Mouse (Mus musculus) midbrain, embryonic 11.5 days (tissue): Measurements from ENCODE around the gene Ank2. TPM values are rescaled to one million over a fixed set of nuclear protein-coding genes. Genes with fewer than 3 reads are reported as not detected.
"Not testable (repeated sequence)": the region's sequence is repeated elsewhere in the genome, so short reads cannot be mapped to it uniquely, and the experiment has no call there.

Source experiments
- ATAC-seq: fragments of 200-750 bp; cut with Nextera tagmentation; 2 replicates; pipeline ENCODE4 v1.8.0; 2017; ENCODE audit warnings: moderate TSS enrichment, moderate library complexity; ENCODE audit not compliant: low FRiP score
- DNase-seq: peaks from one replicate; pipeline ENCODE4 v3.0.0; 2015; ENCODE audit warnings: low spot score; ENCODE audit errors: missing footprints
- H3K27ac ChIP-seq: fragments of 300-500 bp; sonication (generic); 2 replicates; pipeline ENCODE4 v1.5.1; 2014; ENCODE audit warnings: low read depth, low read length
- H3K27me3 ChIP-seq: fragments of 300-500 bp; sonication (generic); 2 replicates; pipeline ENCODE4 v1.6.1; 2014; ENCODE audit warnings: mild to moderate bottlenecking, low read length, moderate library complexity, mixed read lengths; ENCODE audit not compliant: control insufficient read depth, insufficient read depth
- H3K36me3 ChIP-seq: fragments of 300-500 bp; sonication (generic); 2 replicates; pipeline ENCODE4 v1.6.1; 2014; ENCODE audit warnings: mild to moderate bottlenecking, low read length, moderate library complexity, mixed read lengths; ENCODE audit not compliant: control insufficient read depth, insufficient read depth
- H3K4me1 ChIP-seq: fragments of 300-500 bp; sonication (generic); 2 replicates; pipeline ENCODE4 v1.6.1; 2014; ENCODE audit warnings: low read length; ENCODE audit not compliant: control insufficient read depth, insufficient read depth
- H3K4me2 ChIP-seq: fragments of 300-500 bp; sonication (generic); 2 replicates; pipeline ENCODE4 v1.6.1; 2014; ENCODE audit warnings: mild to moderate bottlenecking, moderate library complexity
- H3K4me3 ChIP-seq: fragments of 300-500 bp; sonication (generic); 2 replicates; pipeline ENCODE4 v1.5.1; 2014; ENCODE audit warnings: low read depth, low read length
- H3K9ac ChIP-seq: fragments of 300-500 bp; sonication (generic); 2 replicates; pipeline ENCODE4 v1.6.1; 2014; ENCODE audit warnings: low read length
- H3K9me3 ChIP-seq: fragments of 300-500 bp; sonication (generic); 2 replicates; pipeline ENCODE4 v1.6.1; 2016; ENCODE audit warnings: low read length; ENCODE audit not compliant: control insufficient read depth
- WGBS: fragments of 180-500 bp; shearing (Covaris S2); extraction: QIAGEN DNeasy Blood & Tissue Kit; methylation state at CpG from one replicate; pipeline ENCODE4 v1.1.7; 2014; 5-methylcytosine and 5-hydroxymethylcytosine counted together
- polyA plus RNA-seq: library from polyadenylated mRNA; unstranded; fragments of >200 nt; fragmentation: Nextera tagmentation; extraction: Ambion mirVana; gene quantifications from 2 replicates; pipeline ENCODE4 v1.2.1, GENCODE M21; 2014

The Ank2 gene
- polyA plus RNA-seq, 1 experiment from 2014 or later = 66.6 TPM

DNA sequence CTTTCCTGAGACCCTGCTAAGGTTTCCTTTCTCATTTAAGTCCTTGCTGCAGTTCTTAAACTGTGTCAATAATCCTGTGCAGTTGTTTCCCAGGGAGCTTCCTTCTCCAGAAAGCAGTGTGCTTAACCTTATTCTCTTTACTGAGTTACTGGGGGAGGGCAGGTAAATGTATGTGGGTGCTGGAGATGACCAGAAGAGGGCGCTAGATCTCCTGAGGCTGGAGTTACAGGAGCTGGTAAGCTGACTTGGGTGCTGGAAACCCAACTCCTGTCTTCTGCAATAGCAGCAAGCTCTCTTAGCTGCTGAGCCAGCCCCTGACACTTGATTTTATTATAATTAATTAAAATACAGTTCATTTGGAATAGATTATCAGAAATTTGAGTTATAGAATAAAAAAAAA is 84.7 kb downstream of the Ank2 start:
- Histone ChIP-seq H3K4me3 (no peak overlapping the region), H3K4me1 (no peaks in the 10 kb centered on the region), H3K4me2 (no peak overlapping the region), H3K9ac (no peak overlapping the region), H3K27me3 (no peaks in the 10 kb centered on the region), H3K36me3 (no peaks in the 10 kb centered on the region), H3K9me3 (no peaks in the 10 kb centered on the region; the same call in 1 of the 2 replicates), H3K27ac (no peak overlapping the region)
- ATAC-seq (no peak), DNase-seq (no peak)
- WGBS = 33% methylated on average over 1 of the region's 1 CpGs

DNA sequence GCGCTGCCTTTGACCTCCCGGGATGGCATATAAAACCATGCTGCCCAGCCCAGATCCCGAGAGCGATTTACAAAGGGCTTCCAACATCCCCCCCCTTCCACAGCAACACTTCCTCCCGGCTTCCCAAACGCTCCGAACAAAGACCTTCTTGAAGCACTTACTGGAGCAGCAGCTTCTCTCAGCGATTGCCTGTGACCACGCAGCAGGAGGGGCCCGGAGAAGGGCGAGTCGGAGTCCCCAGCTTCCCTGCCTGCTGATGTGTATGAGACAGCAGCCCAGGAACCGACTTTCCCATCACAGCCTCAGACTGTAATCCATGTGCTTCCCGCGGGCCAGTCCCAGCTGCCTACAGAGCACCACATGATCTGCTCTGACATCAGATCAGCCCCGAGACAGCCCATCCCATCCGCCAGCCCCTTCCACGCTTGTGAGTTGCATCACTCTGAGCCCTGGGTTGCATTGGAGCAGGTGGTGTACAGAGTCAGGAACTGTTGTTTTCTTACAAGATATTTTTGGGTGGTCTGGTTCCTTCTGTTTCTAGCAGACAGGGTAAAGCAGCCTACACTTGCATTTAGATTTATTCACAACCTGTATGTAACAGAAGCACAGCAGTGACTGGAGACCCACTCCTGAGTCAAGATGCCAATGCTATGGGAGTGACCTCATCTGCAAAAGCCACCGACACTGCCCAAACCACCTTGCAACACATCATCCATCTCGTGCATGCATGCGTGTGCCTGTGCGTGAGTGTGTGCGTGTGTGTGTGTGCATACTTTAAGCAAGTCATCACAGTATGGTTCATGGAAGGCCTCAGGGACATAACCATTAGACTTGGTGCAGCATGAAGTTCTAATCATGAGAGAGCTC is 90.2 kb downstream of the Ank2 start:
- peak overlapping the region; percentile 69 for H3K4me2 ChIP-seq
- no peaks in the 10 kb centered on the region for H3K27me3 ChIP-seq
- H3K9ac ChIP-seq = peak overlapping the region; percentile 61
- H3K4me3 ChIP-seq = peak overlapping the region; percentile 48
- H3K9me3 ChIP-seq = no peaks in the 10 kb centered on the region
- H3K36me3 ChIP-seq = no peaks in the 10 kb centered on the region
- H3K4me1 ChIP-seq = peaks cover 15% of the 10 kb centered on the region
- H3K27ac ChIP-seq = peak overlapping the region; percentile 90
- 18% methylated on average over 23 of the region's 23 CpGs for WGBS
- DNase-seq = peak; percentile 96
- peak; percentile 97 for ATAC-seq

DNA sequence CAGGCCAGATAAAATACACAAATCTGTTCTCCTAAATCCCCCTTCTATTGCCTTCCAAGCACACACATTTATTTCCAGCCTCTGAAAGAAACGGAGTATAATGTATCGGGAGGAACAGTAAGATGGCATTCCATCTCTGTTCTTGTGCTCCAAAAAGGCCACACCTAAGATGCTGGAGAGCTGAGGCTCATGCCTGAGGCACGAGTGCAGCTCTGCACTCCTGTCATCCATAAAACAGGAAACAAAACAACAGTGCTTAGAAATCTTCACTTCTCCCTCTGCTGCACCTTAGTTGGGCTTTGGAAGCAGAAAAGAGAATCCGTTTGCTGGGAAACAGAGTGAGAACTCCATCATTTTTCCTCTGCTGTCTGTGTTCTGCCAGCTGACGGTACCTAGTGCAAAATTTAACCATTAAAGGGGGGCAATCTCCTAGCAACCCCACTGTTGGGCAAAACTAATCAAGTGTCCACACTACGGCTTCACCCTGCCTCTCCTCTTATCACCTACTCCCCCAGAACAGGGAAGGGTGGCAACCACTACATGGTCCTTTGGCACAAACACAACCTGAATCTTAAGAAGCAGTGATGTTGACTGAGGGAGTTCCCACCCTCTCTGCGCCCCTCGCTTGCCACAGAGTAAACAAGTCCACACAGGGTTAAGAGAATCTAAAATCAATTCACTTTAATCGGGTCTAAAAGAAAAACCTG is 91.1 kb downstream of the Ank2 start:
- Histone ChIP-seq H3K36me3 (no peaks in the 10 kb centered on the region), H3K4me2 (peak overlapping the region; percentile 69), H3K9ac (peak overlapping the region; percentile 61), H3K4me3 (peak overlapping the region; percentile 48), H3K27ac (peak overlapping the region; percentile 90), H3K9me3 (no peaks in the 10 kb centered on the region), H3K27me3 (no peaks in the 10 kb centered on the region), H3K4me1 (peaks cover 15% of the 10 kb centered on the region)
- peak; percentile 92 for DNase-seq
- ATAC-seq = peak; percentile 28; the same call in 1 of the 2 replicates
- 13% methylated on average over 9 of the region's 9 CpGs for WGBS

DNA sequence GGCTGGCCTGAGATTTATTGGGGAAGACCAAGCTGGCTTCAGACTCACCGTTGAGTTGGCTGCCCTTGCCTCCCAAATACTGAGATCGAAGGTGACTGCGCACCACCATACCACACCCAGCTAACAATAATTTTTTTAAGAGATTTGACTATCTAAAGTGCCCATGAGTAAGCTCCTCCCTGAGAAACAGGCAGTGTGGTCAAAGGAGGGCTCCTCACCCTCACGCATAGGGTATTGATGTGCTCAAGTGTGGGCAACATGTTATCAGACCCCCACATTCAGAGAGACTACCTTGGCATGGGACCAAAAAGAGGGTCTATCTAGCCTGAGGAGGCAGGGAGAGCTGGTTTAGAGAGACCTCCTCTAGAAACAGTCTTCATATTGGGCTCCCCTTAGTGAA is 92.3 kb downstream of the Ank2 start:
- H3K4me1 ChIP-seq = peaks cover 15% of the 10 kb centered on the region
- H3K36me3 ChIP-seq = no peaks in the 10 kb centered on the region
- H3K27me3 ChIP-seq = no peaks in the 10 kb centered on the region
- DNase-seq (no peak), ATAC-seq (no peak)
- no peak overlapping the region for H3K9ac ChIP-seq
- no peak overlapping the region for H3K4me3 ChIP-seq
- 0 out of 2 replicates have a peak overlapping the region, but pooled peaks have one; percentile 4 for H3K4me2 ChIP-seq
- H3K27ac ChIP-seq = no peak overlapping the region
- H3K9me3 ChIP-seq = no peaks in the 10 kb centered on the region
- 92% methylated on average over 4 of the region's 4 CpGs for WGBS

DNA sequence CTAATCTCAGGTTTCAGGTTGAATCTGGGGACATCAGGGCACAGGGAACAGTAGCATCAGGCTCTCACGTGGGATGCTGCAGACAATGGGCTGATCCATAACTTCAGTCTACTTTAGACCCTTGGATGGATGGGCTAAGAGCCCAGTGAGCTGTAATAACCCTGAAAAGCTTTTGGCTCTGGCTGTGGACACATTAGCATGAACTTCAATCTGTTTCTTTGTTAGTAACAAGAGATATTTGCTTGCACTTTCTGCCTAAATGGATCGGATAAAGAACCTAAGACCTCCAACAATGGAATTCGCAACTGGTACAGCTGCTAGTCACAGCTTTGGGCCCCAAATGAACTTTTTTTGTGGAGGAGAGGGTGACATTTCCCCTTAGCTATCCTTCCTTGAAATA is 94.8 kb downstream of the Ank2 start:
- no peaks in the 10 kb centered on the region for H3K9me3 ChIP-seq
- no peak overlapping the region for H3K4me2 ChIP-seq
- DNase-seq (no peak), ATAC-seq (no peak)
- WGBS = 38% methylated on average over 3 of the region's 3 CpGs
- no peaks in the 10 kb centered on the region for H3K27me3 ChIP-seq
- no peaks in the 10 kb centered on the region for H3K36me3 ChIP-seq
- H3K9ac ChIP-seq = no peak overlapping the region
- H3K4me1 ChIP-seq = peaks cover 15% of the 10 kb centered on the region
- no peak overlapping the region for H3K4me3 ChIP-seq
- no peak overlapping the region for H3K27ac ChIP-seq

DNA sequence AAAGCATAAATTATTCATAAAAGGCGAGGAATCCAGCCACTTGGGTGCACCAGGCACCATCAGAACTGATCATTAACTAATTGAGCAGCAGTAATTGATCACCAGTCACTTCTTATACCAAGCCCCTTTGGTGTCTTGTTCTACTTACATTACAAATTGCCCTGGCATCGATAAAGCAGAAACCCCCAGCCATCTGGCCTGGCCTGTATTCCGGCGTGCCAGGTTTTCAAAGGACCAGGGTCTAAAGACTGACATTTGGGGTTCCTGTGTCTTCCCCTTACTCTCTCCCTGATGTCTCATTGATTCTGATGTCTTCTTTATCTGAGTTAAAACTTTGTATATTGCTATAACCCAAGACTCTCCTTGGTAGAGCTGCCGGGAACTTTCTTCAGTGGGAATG is 98.2 kb downstream of the Ank2 start:
- no peak for ATAC-seq

DNA sequence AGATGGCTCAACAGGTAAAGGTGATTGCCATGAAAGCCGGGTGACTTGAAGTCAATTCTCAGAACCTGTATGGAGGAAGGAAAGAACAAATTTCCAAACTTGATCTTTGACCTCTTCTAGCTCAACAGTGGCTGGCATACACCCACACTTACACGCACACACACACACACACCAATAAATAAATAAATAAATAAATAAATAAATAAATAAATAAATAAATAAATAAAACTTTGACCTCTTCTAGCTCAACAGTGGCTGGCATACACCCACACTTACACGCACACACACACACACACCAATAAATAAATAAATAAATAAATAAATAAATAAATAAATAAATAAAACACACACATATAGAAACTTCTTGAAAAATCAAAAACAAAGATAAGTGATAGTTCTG is 98.7 kb downstream of the Ank2 start:
- H3K4me3 ChIP-seq, H3K9ac ChIP-seq, H3K36me3 ChIP-seq, H3K4me1 ChIP-seq, H3K27me3 ChIP-seq, H3K9me3 ChIP-seq, H3K27ac ChIP-seq, H3K4me2 ChIP-seq, DNase-seq: not testable (repeated sequence)
- 89% methylated on average over 3 of the region's 3 CpGs for WGBS
- 0 out of 2 replicates have a peak, but pooled peaks have one; percentile 38 for ATAC-seq

More for the DNA sequence above, 98.2 kb downstream of the Ank2 start:
- peaks cover 8% of the 10 kb centered on the region; the same call in 1 of the 2 replicates for H3K4me1 ChIP-seq
- H3K27ac ChIP-seq = no peak overlapping the region
- H3K9me3 ChIP-seq = no peaks in the 10 kb centered on the region; the same call in 1 of the 2 replicates
- no peak overlapping the region for H3K4me2 ChIP-seq
- 92% methylated on average over 5 of the region's 5 CpGs for WGBS
- DNase-seq = no peak
- H3K4me3 ChIP-seq = no peak overlapping the region
- H3K36me3 ChIP-seq = no peaks in the 10 kb centered on the region
- no peaks in the 10 kb centered on the region for H3K27me3 ChIP-seq
- H3K9ac ChIP-seq = no peak overlapping the region

DNA sequence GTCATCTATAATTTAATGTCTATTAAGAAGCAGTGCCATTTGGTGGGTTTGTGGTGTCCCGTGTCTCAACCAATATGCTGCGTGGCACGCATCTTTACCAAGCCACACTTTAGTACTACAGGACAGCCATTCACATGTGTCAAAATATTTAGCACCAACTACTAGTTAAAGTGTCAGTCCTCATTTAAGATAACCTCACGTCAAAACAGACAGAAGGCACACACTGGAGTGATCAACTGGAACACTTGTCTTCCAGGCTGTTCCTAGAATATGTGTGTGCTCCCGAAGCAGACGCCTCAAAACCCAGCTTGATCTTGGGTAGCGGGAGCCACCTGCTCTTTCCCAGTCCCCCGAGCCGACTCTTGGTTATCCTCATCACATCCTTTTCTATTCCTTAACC is 101.4 kb downstream of the Ank2 start:
- 95% methylated on average over 9 of the region's 9 CpGs for WGBS
- H3K9ac ChIP-seq = no peak overlapping the region
- H3K4me2 ChIP-seq = no peak overlapping the region
- no peaks in the 10 kb centered on the region for H3K36me3 ChIP-seq
- ATAC-seq = no peak
- no peaks in the 10 kb centered on the region for H3K27me3 ChIP-seq
- no peaks in the 10 kb centered on the region; the same call in 1 of the 2 replicates for H3K9me3 ChIP-seq
- no peak overlapping the region for H3K4me3 ChIP-seq
- H3K4me1 ChIP-seq = no peaks in the 10 kb centered on the region
- H3K27ac ChIP-seq = no peak overlapping the region
- DNase-seq = no peak

DNA sequence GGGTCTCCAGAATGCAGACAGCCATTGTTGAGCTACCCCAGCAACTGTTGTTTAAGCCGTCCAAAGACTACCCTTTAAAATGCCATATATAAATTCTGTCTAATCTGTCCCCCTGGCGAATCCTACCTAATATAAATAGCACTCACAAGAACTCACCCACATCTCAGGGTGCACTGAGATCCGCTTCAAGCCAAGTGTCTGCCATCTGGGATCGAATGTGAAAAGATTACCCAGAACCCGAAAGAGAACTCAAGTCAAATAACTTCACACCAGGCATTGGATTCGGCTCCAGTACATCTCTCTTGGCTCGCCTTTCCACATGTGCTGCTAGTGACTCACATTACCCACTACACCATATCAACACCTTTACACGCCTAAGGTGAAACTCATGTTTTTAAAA is 103.9 kb downstream of the Ank2 start:
- no peak for ATAC-seq
- no peak overlapping the region for H3K4me3 ChIP-seq
- H3K4me1 ChIP-seq = no peaks in the 10 kb centered on the region
- no peaks in the 10 kb centered on the region for H3K27me3 ChIP-seq
- WGBS = 94% methylated on average over 8 of the region's 8 CpGs
- H3K9ac ChIP-seq = no peak overlapping the region
- no peak for DNase-seq
- no peaks in the 10 kb centered on the region for H3K36me3 ChIP-seq
- no peak overlapping the region for H3K27ac ChIP-seq
- H3K4me2 ChIP-seq = no peak overlapping the region
- no peaks in the 10 kb centered on the region; the same call in 1 of the 2 replicates for H3K9me3 ChIP-seq
